Mouse (Mus musculus) intestine, postnatal 0 days (tissue): Measurements from ENCODE around the gene Cnot11. TPM values are rescaled to one million over a fixed set of nuclear protein-coding genes. Genes with fewer than 3 reads are reported as not detected.

Experiments
- ATAC-seq: fragments of 200-750 bp; cut with Nextera tagmentation; 2 replicates; pipeline ENCODE4 v1.8.0; 2017; ENCODE audit warnings: mild to moderate bottlenecking, moderate TSS enrichment, moderate library complexity
- H3K27ac ChIP-seq: fragments of 300-500 bp; sonication (generic); 2 replicates; pipeline ENCODE4 v1.5.1; 2014; ENCODE audit warnings: mild to moderate bottlenecking, low read depth, low read length, moderate library complexity
- H3K27me3 ChIP-seq: fragments of 300-500 bp; sonication (generic); replicated peaks from 2 replicates; pipeline ENCODE4 v1.6.1; 2014; ENCODE audit warnings: low read length, mixed read lengths; ENCODE audit not compliant: control insufficient read depth, insufficient read depth
- H3K36me3 ChIP-seq: fragments of 300-500 bp; sonication (generic); 2 replicates; pipeline ENCODE4 v1.6.1; 2014; ENCODE audit warnings: mild to moderate bottlenecking, moderate library complexity; ENCODE audit not compliant: control insufficient read depth, insufficient read depth
- H3K4me1 ChIP-seq: fragments of 300-500 bp; sonication (generic); replicated peaks from 2 replicates; pipeline ENCODE4 v1.6.1; 2014; ENCODE audit warnings: antibody characterized with exemption, low read length, mixed read lengths; ENCODE audit not compliant: control insufficient read depth, insufficient read depth
- H3K4me2 ChIP-seq: fragments of 300-500 bp; sonication (generic); replicated peaks from 2 replicates; pipeline ENCODE4 v1.6.1; 2014; ENCODE audit warnings: low read depth, mild to moderate bottlenecking, moderate library complexity
- H3K4me3 ChIP-seq: fragments of 300-500 bp; sonication (generic); 2 replicates; pipeline ENCODE4 v1.5.1; 2014; ENCODE audit warnings: low read depth, low read length
- H3K9ac ChIP-seq: fragments of 300-500 bp; sonication (generic); 2 replicates; pipeline ENCODE4 v1.6.1; 2014; ENCODE audit warnings: mild to moderate bottlenecking, low read depth, low read length
- H3K9me3 ChIP-seq: fragments of 300-500 bp; sonication (generic); 2 replicates; pipeline ENCODE4 v1.6.1; 2016; ENCODE audit warnings: mixed run types; ENCODE audit not compliant: control insufficient read depth
- CTCF ChIP-seq: sonication (generic); IDR thresholded peaks from 2 replicates; pipeline ENCODE4 v1.5.1; 2016; ENCODE audit warnings: low read depth, mild to moderate bottlenecking, control low read depth, antibody characterized with exemption, moderate library complexity
- WGBS: fragments of 180-500 bp; shearing (Covaris S2); extraction: QIAGEN DNeasy Blood & Tissue Kit; methylation state at CpG from one replicate; pipeline ENCODE4 v1.1.7; 2014; 5-methylcytosine and 5-hydroxymethylcytosine counted together
- polyA plus RNA-seq: library from polyadenylated mRNA; unstranded; fragments of >200 nt; fragmentation: Nextera tagmentation; extraction: Ambion mirVana; gene quantifications from 2 replicates; pipeline ENCODE4 v1.2.1, GENCODE M21; 2015

Cnot11 gene
- polyA plus RNA-seq, 1 experiment from 2014 or later, result 13.5 TPM

DNA sequence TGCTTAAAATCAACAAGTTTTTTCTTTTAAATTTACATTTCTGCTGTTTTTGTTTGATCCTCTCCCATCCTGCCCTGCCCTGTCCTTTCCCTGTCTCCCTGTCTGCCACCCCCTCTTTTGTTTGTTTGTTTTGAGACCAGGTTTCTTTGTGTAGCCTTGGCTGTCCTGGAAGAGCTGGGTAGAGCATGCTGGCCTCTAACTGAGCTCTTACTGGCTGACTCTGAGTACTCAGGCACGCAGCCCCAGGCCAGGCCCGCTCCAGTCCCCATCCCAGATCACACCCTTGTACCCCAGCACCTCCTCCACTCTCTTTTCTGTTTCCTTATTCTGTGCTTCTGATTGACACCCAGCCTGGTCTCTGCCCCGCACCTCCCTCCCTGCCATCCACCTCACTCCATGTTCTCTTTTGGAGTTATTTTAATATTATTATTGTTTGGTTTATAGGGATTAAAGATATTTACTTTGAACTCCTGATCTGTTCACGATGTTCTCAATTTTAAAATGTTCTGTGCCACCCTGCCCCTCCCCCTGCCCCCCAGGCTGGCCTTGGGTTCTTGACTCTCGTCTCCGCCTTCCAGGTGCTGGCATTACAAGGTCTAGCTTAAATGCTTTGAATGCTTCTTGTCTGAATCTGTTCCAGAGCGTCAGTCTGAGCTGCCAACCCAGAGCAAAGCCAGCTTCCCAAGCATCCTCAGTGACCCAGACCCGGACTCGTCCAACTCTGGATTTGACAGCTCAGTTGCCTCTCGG is 3.0 kb downstream of the Cnot11 start:
- Histone ChIP-seq H3K4me3 (no peak overlapping the region), H3K36me3 (peaks cover 44% of the 10 kb centered on the region), H3K27me3 (no peaks in the 10 kb centered on the region), H3K4me1 (peaks cover 3% of the 10 kb centered on the region; the same call in 1 of the 2 replicates), H3K27ac (no peak overlapping the region), H3K9ac (no peak overlapping the region), H3K9me3 (0 out of 2 replicates have a peak, but pooled peaks cover 5% of the 10 kb centered on the region), H3K4me2 (no peak overlapping the region)
- no peak for TF ChIP-seq CTCF
- WGBS, result 80% methylated on average over 10 of the region's 10 CpGs
- ATAC-seq, result no peak

GRCm38 (mm10) chr1:39540592-39540991 is 5.8 kb downstream of the Cnot11 start:
- H3K27ac ChIP-seq, result no peak overlapping the region
- H3K36me3 ChIP-seq, result peaks cover 68% of the 10 kb centered on the region
- peaks cover 3% of the 10 kb centered on the region; the same call in 1 of the 2 replicates for H3K4me1 ChIP-seq
- H3K4me3 ChIP-seq, result no peak overlapping the region
- H3K4me2 ChIP-seq, result no peak overlapping the region
- no peak for TF ChIP-seq CTCF
- H3K9ac ChIP-seq, result no peak overlapping the region
- no peaks in the 10 kb centered on the region for H3K27me3 ChIP-seq
- no peak for ATAC-seq
- H3K9me3 ChIP-seq, result 0 out of 2 replicates have a peak, but pooled peaks cover 5% of the 10 kb centered on the region

DNA sequence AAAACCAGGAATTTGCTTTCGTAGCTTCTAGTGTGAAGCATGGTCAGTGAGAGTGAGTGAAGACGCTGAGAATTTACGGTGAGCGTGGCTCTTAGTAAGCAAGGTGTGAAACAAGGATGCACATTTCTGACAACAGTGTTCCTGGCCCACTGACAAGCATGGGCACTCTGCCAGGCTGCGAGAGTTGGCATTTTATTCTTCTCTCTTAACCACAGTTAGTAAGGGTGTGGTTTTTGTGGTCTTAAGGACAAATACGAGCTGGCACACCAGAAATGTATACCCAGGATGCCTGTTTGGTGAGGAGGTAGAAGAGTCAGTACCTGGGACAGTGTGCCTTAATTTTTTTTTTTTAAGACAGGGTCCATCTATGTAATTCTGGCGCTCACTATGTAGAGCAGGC is 10.8 kb downstream of the Cnot11 start:
- Histone ChIP-seq H3K4me3 (no peak overlapping the region), H3K4me2 (no peak overlapping the region), H3K9ac (no peak overlapping the region), H3K27me3 (no peaks in the 10 kb centered on the region), H3K36me3 (peaks cover 69% of the 10 kb centered on the region), H3K27ac (no peak overlapping the region), H3K9me3 (0 out of 2 replicates have a peak, but pooled peaks cover 2% of the 10 kb centered on the region), H3K4me1 (no peaks in the 10 kb centered on the region)
- TF ChIP-seq CTCF, result no peak
- no peak for ATAC-seq
- WGBS, result 91% methylated on average over 7 of the region's 7 CpGs

- Histone ChIP-seq H3K9me3 (no peaks in the 10 kb centered on the region), H3K4me1 (no peaks in the 10 kb centered on the region), H3K27me3 (no peaks in the 10 kb centered on the region), H3K36me3 (peaks cover 62% of the 10 kb centered on the region), H3K27ac (no peak overlapping the region), H3K4me2 (no peak overlapping the region), H3K4me3 (no peak overlapping the region), H3K9ac (no peak overlapping the region)
- no peak for ATAC-seq
- WGBS, result 86% methylated on average over 6 of the region's 6 CpGs
- TF ChIP-seq CTCF, result no peak
Measured at GRCm38 (mm10) chr1:39546160-39546866, 11.5 kb downstream of the Cnot11 start.

DNA sequence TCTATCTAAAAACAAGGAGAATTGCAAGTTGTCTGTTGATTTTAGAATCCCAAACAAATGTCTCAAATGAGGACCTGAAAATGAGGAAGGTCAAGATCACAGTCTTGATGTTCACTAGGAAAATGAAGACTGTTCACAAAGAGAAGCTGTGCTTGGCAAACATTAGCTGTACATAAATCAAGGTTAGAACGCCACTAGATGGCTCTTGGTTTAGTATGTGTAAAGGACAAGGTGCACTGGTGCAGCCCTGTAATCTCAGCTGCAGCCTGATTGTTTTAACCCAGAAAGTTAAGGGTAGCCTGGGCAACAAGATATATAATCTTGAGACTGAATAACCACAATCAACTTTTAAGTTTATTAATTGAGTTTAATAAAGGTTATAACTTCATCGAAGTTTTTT is 12.4 kb downstream of the Cnot11 start:
- TF ChIP-seq CTCF, result peak; percentile 58
- Histone ChIP-seq H3K36me3 (peaks cover 62% of the 10 kb centered on the region), H3K9ac (no peak overlapping the region), H3K27ac (no peak overlapping the region), H3K4me2 (no peak overlapping the region), H3K9me3 (no peaks in the 10 kb centered on the region), H3K4me1 (no peaks in the 10 kb centered on the region), H3K27me3 (no peaks in the 10 kb centered on the region), H3K4me3 (no peak overlapping the region)
- 42% methylated on average over 2 of the region's 2 CpGs for WGBS
- ATAC-seq, result no peak

DNA sequence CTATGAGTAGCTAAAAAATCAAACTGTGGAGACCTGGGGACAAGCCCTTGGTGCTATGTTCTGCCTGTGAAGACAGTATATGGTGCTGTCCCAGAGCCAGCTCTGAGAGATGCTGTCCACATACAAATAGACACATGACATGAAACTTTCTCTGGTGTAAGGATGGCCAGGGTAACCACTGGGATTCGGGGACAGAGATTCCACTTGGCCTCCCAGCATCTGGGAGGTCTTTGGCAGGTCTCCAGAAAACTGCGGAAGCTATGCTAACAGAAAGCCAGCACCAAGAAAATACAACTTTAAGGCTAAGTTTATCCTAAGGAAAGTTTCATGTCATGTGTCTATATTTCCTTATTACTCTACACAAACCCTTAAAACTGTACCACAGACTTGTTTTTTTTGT is 15.0 kb downstream of the Cnot11 start:
- Histone ChIP-seq H3K9me3 (no peaks in the 10 kb centered on the region), H3K27ac (no peak overlapping the region), H3K4me2 (no peak overlapping the region), H3K27me3 (no peaks in the 10 kb centered on the region), H3K4me1 (no peaks in the 10 kb centered on the region), H3K4me3 (no peak overlapping the region), H3K36me3 (peaks cover 53% of the 10 kb centered on the region), H3K9ac (no peak overlapping the region)
- TF ChIP-seq CTCF, result no peak
- WGBS, result 64% methylated on average over 2 of the region's 2 CpGs
- ATAC-seq, result no peak
